ENCODE assay signal across 8 mouse cellular contexts in the genomic region with DNA sequence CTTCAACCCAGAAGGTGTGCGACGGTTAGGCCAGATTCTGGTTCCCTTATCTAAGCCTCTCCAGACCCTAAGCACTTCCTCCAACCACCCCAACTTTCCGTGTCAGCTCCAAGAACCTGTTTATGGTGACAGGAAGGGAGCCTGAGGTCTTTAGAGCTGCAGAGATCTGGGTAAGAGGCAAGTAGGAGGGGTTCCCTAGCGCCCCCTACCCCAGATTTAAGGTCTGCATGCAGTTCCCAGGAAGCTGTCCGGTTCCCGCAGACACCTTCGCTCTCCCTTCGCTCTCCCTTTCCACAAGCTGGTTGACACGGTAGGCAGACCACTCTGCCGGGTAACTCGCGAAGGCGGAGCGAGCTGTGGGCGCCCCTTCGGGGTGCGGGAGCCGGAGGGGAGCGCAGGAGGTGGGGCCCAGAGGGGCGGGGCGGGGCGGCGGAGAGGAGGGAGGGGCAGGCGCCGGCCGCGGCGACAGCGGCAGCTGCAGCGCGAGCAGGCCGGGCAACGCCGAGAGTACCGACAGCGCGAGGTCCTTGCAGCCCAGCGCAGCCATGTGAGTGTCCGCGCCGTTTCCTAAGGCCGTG. TPM values are rescaled to one million over a fixed set of nuclear protein-coding genes. Genes with fewer than 3 reads are reported as not detected.
DNase-seq lines count a peak whose midpoint lies in the region; ATAC-seq and TF ChIP-seq lines count a peak whose summit lies in the region.

A gene (plus strand): TSS at position 452 of the 578 bp plus-strand sequence.

- H3K9ac ChIP-seq in MEL (ENCODE audit: control insufficient read depth, low read depth, low read length, poor library complexity, severe bottlenecking), result peak within 1 kb of the TSS; percentile 92
- H3K9ac ChIP-seq in forebrain, embryonic 15.5 days (replicated peaks), result peak within 1 kb of the TSS; percentile 89
- peak within 1 kb of the TSS; percentile 85 for H3K9ac ChIP-seq in lung, embryonic 15.5 days

- H3K79me2 ChIP-seq in MEL (ENCODE audit: control insufficient read depth, insufficient read depth, low read length, poor library complexity), result peaks cover 40% of the 10 kb centered on the region

- ATAC-seq in forebrain, embryonic 15.5 days (replicated peaks), result peak; percentile 84
- ATAC-seq in lung, embryonic 15.5 days (ENCODE audit: borderline replicate concordance, extremely low read depth, low FRiP score, low TSS enrichment), result peak; percentile 84

- DNase-seq in MEL (ENCODE audit: low read depth, low spot score), result peak; percentile 95
- DNase-seq in cerebellum, adult 11-12 months, result peak; percentile 70
- DNase-seq in heart, postnatal 14 days, result peak; percentile 83 to 86
- DNase-seq in layer of hippocampus, adult 18-20 months (ENCODE audit: low spot score in 2 of 2), result peak in 1 of 2 experiments; percentile 78
- peak; percentile 93 for DNase-seq in thymus, postnatal 14 days

- TF ChIP-seq CTCF in MEL (IDR thresholded peaks at IDR 0.05 in 2 of 3, conservative IDR thresholded peaks at IDR 0.05 in 1 of 3; ENCODE audit: control insufficient read depth in 1 of 3, insufficient read depth in 1 of 3, low read depth in 2 of 3, low read length in 3 of 3, poor library complexity in 1 of 3, severe bottlenecking in 1 of 3), result peak; percentile 27 to 51 (median 43); a peak in 5 of 6 replicates
- peak; percentile 88 for TF ChIP-seq CTCF in olfactory bulb, adult 2 months (IDR thresholded peaks at IDR 0.05; ENCODE audit: insufficient read depth, low read depth, low read length)

- H3K4me1 ChIP-seq in MEL (ENCODE audit: control insufficient read depth in 1 of 2, insufficient read depth in 2 of 2, low read length in 2 of 2), result peaks cover 14 to 43% of the 10 kb centered on the region in 2 experiments
- H3K4me1 ChIP-seq in forebrain, embryonic 15.5 days, result peaks cover 28% of the 10 kb centered on the region
- peaks cover 29% of the 10 kb centered on the region for H3K4me1 ChIP-seq in lung, embryonic 15.5 days
- H3K4me1 ChIP-seq in olfactory bulb, adult 2 months (ENCODE audit: control insufficient read depth, insufficient read depth, low read length), result peaks cover 20% of the 10 kb centered on the region

- H3K4me2 ChIP-seq in forebrain, embryonic 15.5 days (replicated peaks), result peak within 1 kb of the TSS; percentile 93
- H3K4me2 ChIP-seq in lung, embryonic 15.5 days, result peak within 1 kb of the TSS; percentile 86

- peaks cover 0 to 39% of the 10 kb centered on the region in 2 experiments; a peak in 3 of 4 replicates for H3K36me3 ChIP-seq in MEL (ENCODE audit: control insufficient read depth in 1 of 2, insufficient read depth in 2 of 2, low read length in 2 of 2)
- H3K36me3 ChIP-seq in forebrain, embryonic 15.5 days, result no peaks in the 10 kb centered on the region
- no peaks in the 10 kb centered on the region for H3K36me3 ChIP-seq in lung, embryonic 15.5 days

- intact Hi-C loops in heart, postnatal 14 days (cut with DNase I), result no loop called here

- H3K27ac ChIP-seq in MEL (ENCODE audit: control insufficient read depth, low read depth, low read length), result peak within 1 kb of the TSS; percentile 94
- H3K27ac ChIP-seq in forebrain, embryonic 15.5 days (replicated peaks), result peak within 1 kb of the TSS; percentile 92
- H3K27ac ChIP-seq in lung, embryonic 15.5 days, result peak within 1 kb of the TSS; percentile 86
- peak within 1 kb of the TSS; percentile 95 for H3K27ac ChIP-seq in olfactory bulb, adult 2 months (ENCODE audit: insufficient read depth, low read depth, low read length)

- TF ChIP-seq RAD21 in MEL (IDR thresholded peaks at IDR 0.05; ENCODE audit: low read depth, low read length), result no peak

- H3K4me3 ChIP-seq in MEL (ENCODE audit: control insufficient read depth in 1 of 2, insufficient read depth in 1 of 2, low read depth in 2 of 2, low read length in 2 of 2), result peak within 1 kb of the TSS; percentile 81 to 96
- peak within 1 kb of the TSS; percentile 90 for H3K4me3 ChIP-seq in forebrain, embryonic 15.5 days
- peak within 1 kb of the TSS; percentile 77 for H3K4me3 ChIP-seq in lung, embryonic 15.5 days
- H3K4me3 ChIP-seq in olfactory bulb, adult 2 months (ENCODE audit: insufficient read depth, low read depth, low read length), result peak within 1 kb of the TSS; percentile 89

- peak; percentile 22 to 69; a peak in 2 of 4 replicates for TF ChIP-seq POLR2A in MEL (IDR thresholded peaks at IDR 0.05; ENCODE audit: control insufficient read depth in 1 of 2, insufficient read depth in 1 of 2, low read depth in 1 of 2, low read length in 2 of 2, poor library complexity in 1 of 2)
- peak; percentile 65; the same call in 1 of the 2 replicates for TF ChIP-seq POLR2A in olfactory bulb, adult 2 months (IDR thresholded peaks at IDR 0.05; ENCODE audit: insufficient read depth, low read depth, low read length)

- WGBS in forebrain, embryonic 15.5 days, result 4% methylated on average over 27 of the region's 42 CpGs
- WGBS in lung, embryonic 15.5 days, result under 1% methylated on average over 39 of the region's 42 CpGs
- under 1% methylated on average over 31 of the region's 42 CpGs for WGBS in olfactory bulb, adult 2 months

- peak; percentile 98 to 99 for TF ChIP-seq EP300 in MEL (IDR thresholded peaks at IDR 0.05; ENCODE audit: low read depth in 1 of 2, low read length in 2 of 2)

- H3K27me3 ChIP-seq in MEL (ENCODE audit: control insufficient read depth in 1 of 2, insufficient read depth in 2 of 2, low read length in 2 of 2), result no peaks in the 10 kb centered on the region
- H3K27me3 ChIP-seq in forebrain, embryonic 15.5 days, result no peaks in the 10 kb centered on the region
- no peaks in the 10 kb centered on the region for H3K27me3 ChIP-seq in lung, embryonic 15.5 days

- no peaks in the 10 kb centered on the region for H3K9me3 ChIP-seq in MEL (replicated peaks; ENCODE audit: insufficient read depth, low read length)
- H3K9me3 ChIP-seq in forebrain, embryonic 15.5 days, result no peaks in the 10 kb centered on the region
- no peaks in the 10 kb centered on the region for H3K9me3 ChIP-seq in lung, embryonic 15.5 days

TF ChIP-seq in MEL, 35 proteins besides CTCF, POLR2A, EP300 and RAD21 (continues in another document):
- peak; percentile 98 for TF ChIP-seq TCF12 (IDR thresholded peaks at IDR 0.05; ENCODE audit: low read depth, low read length)
- TF ChIP-seq MYB (IDR thresholded peaks at IDR 0.05; ENCODE audit: low read depth, low read length), result peak; percentile 97
- TF ChIP-seq TAL1 (IDR thresholded peaks at IDR 0.05; ENCODE audit: low read length), result peak; percentile 98
- no peak for TF ChIP-seq USF1 (IDR thresholded peaks at IDR 0.05; ENCODE audit: low read depth, low read length)
- TF ChIP-seq TBP (IDR thresholded peaks at IDR 0.05; ENCODE audit: low read depth, low read length), result peak; percentile 75; the same call in 1 of the 2 replicates
- no peak for TF ChIP-seq CHD2 (IDR thresholded peaks at IDR 0.05; ENCODE audit: low read length)
- no peak for TF ChIP-seq MEF2A (IDR thresholded peaks at IDR 0.05; ENCODE audit: extremely low read depth, insufficient replicate concordance, low read depth, low read length, poor library complexity, severe bottlenecking)
- TF ChIP-seq SIN3A (IDR thresholded peaks at IDR 0.05; ENCODE audit: low read length), result peak; percentile 91
- no peak for TF ChIP-seq UBTF (IDR thresholded peaks at IDR 0.05; ENCODE audit: borderline replicate concordance, insufficient read depth, low read depth, low read length)
- no peak for TF ChIP-seq GABPA (IDR thresholded peaks at IDR 0.05; ENCODE audit: low read depth, low read length)
- TF ChIP-seq JUND (IDR thresholded peaks at IDR 0.05; ENCODE audit: low read depth, low read length), result no peak
- no peak for TF ChIP-seq HCFC1 (IDR thresholded peaks at IDR 0.05; ENCODE audit: low read depth, low read length)
- TF ChIP-seq POLR2AphosphoS2 (IDR thresholded peaks at IDR 0.05; ENCODE audit: low read length), result 0 out of 2 replicates have a peak, but pooled peaks have one; percentile 40
- TF ChIP-seq RCOR1 (IDR thresholded peaks at IDR 0.05; ENCODE audit: low read depth, low read length), result peak; percentile 95
- TF ChIP-seq MXI1 (IDR thresholded peaks at IDR 0.05; ENCODE audit: low read depth, low read length), result peak; percentile 71
- no peak; the same call in 1 of the 2 replicates for TF ChIP-seq ZMIZ1 (IDR thresholded peaks at IDR 0.05; ENCODE audit: low read depth, low read length)
- no peak for TF ChIP-seq NRF1 (IDR thresholded peaks at IDR 0.05; ENCODE audit: insufficient read depth, low read depth, low read length, poor library complexity, severe bottlenecking)
- TF ChIP-seq KAT2A (conservative IDR thresholded peaks at IDR 0.05; ENCODE audit: low read depth, low read length), result no peak
- peak; percentile 70 for TF ChIP-seq NELFE (IDR thresholded peaks at IDR 0.05; ENCODE audit: low read depth, low read length)
- TF ChIP-seq ETS1 (IDR thresholded peaks at IDR 0.05; ENCODE audit: low read depth, low read length), result peak; percentile 88
- peak; percentile 71; the same call in 1 of the 2 replicates for TF ChIP-seq MYC (IDR thresholded peaks at IDR 0.05; ENCODE audit: low read depth, low read length)
- peak; percentile 22; the same call in 1 of the 2 replicates for TF ChIP-seq ZNF384 (IDR thresholded peaks at IDR 0.05; ENCODE audit: low read depth, low read length)
- no peak for TF ChIP-seq ZKSCAN1 (IDR thresholded peaks at IDR 0.05; ENCODE audit: low read depth, low read length)
- no peak for TF ChIP-seq MAFK (IDR thresholded peaks at IDR 0.05; ENCODE audit: borderline replicate concordance, low read depth, low read length)
- no peak; the same call in 1 of the 2 replicates for TF ChIP-seq POLR2AphosphoS5 (IDR thresholded peaks at IDR 0.05; ENCODE audit: borderline replicate concordance, low read depth, low read length)
- 0 out of 2 replicates have a peak, but pooled peaks have one; percentile 23 for TF ChIP-seq CHD1 (IDR thresholded peaks at IDR 0.05; ENCODE audit: low read depth, low read length)
- no peak for TF ChIP-seq ZC3H11A (IDR thresholded peaks at IDR 0.05; ENCODE audit: low read depth, low read length)
- TF ChIP-seq GATA1 (IDR thresholded peaks at IDR 0.05; ENCODE audit: low read depth, low read length), result peak; percentile 96

RNA-seq across cellular contexts. Expression of the gene that starts here (rescaled TPM):
- 15.7 and 16.6 TPM in 2 replicates for total RNA-seq in MEL (2012; rRNA removed)
- 100 to 1,000 TPM in 1 of 2 experiments, not detected in 1; 120 TPM for polyA plus RNA-seq in MEL (2012; ENCODE audit: insufficient read depth in 1 of 2, insufficient read length in 2 of 2, low read depth in 1 of 2, low replicate concordance in 2 of 2, missing spikeins in 1 of 2)
- 26.5 and 29.0 TPM in 2 replicates for polyA plus RNA-seq in forebrain, embryonic 15.5 days (2015; fragmentation: Nextera tagmentation; extraction: Ambion mirVana)
- total RNA-seq in heart, postnatal 14 days (2021), result 10 to 100 TPM; 46.0 to 49.0 TPM
- total RNA-seq in layer of hippocampus, adult 18-20 months (2021), result 10 to 100 TPM; 89.8 to 92.1 TPM
- 30.6 and 34.1 TPM in 2 replicates for polyA plus RNA-seq in lung, embryonic 15.5 days (2015; fragmentation: Nextera tagmentation; extraction: Ambion mirVana)
- polyA plus RNA-seq in olfactory bulb, adult 2 months (2012; ENCODE audit: insufficient read depth, insufficient read length, low replicate concordance, missing spikeins), result not detected in 2 replicates
